Mouse (Mus musculus): ENCODE data around the gene Tenm4.
"Not testable (repeated sequence)": the region's sequence is repeated elsewhere in the genome, so short reads cannot be mapped to it uniquely, and the experiment has no call there.

The Tenm4 gene

GRCm38 (mm10) chr7:96570965-96571364, 399.9 kb downstream of the Tenm4 start:
- DNase-seq (ENCODE audit: low spot score in 2 of 2) = no peak

- DNase-seq (ENCODE audit: low spot score in 2 of 2) = no peak
Measured at GRCm38 (mm10) chr7:96572995-96573394, 401.9 kb downstream of the Tenm4 start.

- peak; percentile 90 to 93 for DNase-seq (ENCODE audit: low spot score in 2 of 2)
Measured at GRCm38 (mm10) chr7:96575202-96575650, 404.2 kb downstream of the Tenm4 start.

- DNase-seq (ENCODE audit: low spot score in 2 of 2) = no peak
Measured at GRCm38 (mm10) chr7:96582752-96583151, 411.7 kb downstream of the Tenm4 start.

GRCm38 (mm10) chr7:96587403-96587802, 416.4 kb downstream of the Tenm4 start:
- DNase-seq (ENCODE audit: low spot score in 2 of 2) = no peak

- no peak for DNase-seq (ENCODE audit: low spot score in 2 of 2)
Measured at GRCm38 (mm10) chr7:96588567-96588966, 417.5 kb downstream of the Tenm4 start.

- no peak for DNase-seq (ENCODE audit: low spot score in 2 of 2)
Measured at GRCm38 (mm10) chr7:96595535-96596295, 424.7 kb downstream of the Tenm4 start.

- DNase-seq (ENCODE audit: low spot score in 2 of 2) = no peak
Measured at GRCm38 (mm10) chr7:96596402-96597195, 425.6 kb downstream of the Tenm4 start.

GRCm38 (mm10) chr7:96597871-96598270, 426.8 kb downstream of the Tenm4 start:
- DNase-seq (ENCODE audit: low spot score in 2 of 2) = no peak

GRCm38 (mm10) chr7:96599081-96599480, 428.0 kb downstream of the Tenm4 start:
- no peak for DNase-seq (ENCODE audit: low spot score in 2 of 2)

- DNase-seq (ENCODE audit: low spot score in 2 of 2) = no peak
Measured at GRCm38 (mm10) chr7:96600381-96600941, 429.4 kb downstream of the Tenm4 start.

GRCm38 (mm10) chr7:96604091-96604745, 433.2 kb downstream of the Tenm4 start:
- DNase-seq (ENCODE audit: low spot score in 2 of 2) = no peak

- no peak for DNase-seq (ENCODE audit: low spot score in 2 of 2)
Measured at GRCm38 (mm10) chr7:96605316-96605715, 434.3 kb downstream of the Tenm4 start.

GRCm38 (mm10) chr7:96609854-96610586, 439.0 kb downstream of the Tenm4 start:
- peak; percentile 3 to 12 for DNase-seq (ENCODE audit: low spot score in 2 of 2)

GRCm38 (mm10) chr7:96617371-96617770, 446.3 kb downstream of the Tenm4 start:
- DNase-seq (ENCODE audit: low spot score in 2 of 2) = no peak

GRCm38 (mm10) chr7:96619930-96620472, 449.0 kb downstream of the Tenm4 start:
- DNase-seq (ENCODE audit: low spot score in 2 of 2) = no peak

- no peak for DNase-seq (ENCODE audit: low spot score in 2 of 2)
Measured at GRCm38 (mm10) chr7:96626338-96626737, 455.3 kb downstream of the Tenm4 start.

GRCm38 (mm10) chr7:96630551-96630950, 459.5 kb downstream of the Tenm4 start:
- DNase-seq (ENCODE audit: low spot score in 2 of 2) = not testable (repeated sequence)

- no peak for DNase-seq (ENCODE audit: low spot score in 2 of 2)
Measured at GRCm38 (mm10) chr7:96633008-96633407, 462.0 kb downstream of the Tenm4 start.

- no peak for DNase-seq (ENCODE audit: low spot score in 2 of 2)
Measured at GRCm38 (mm10) chr7:96635830-96636440, 464.9 kb downstream of the Tenm4 start.

Measured in frontal cortex, postnatal 36 days (tissue).